Mouse (Mus musculus) forebrain, postnatal 0 days (tissue): ENCODE measurements around the gene Nr3c2. TPM values are rescaled to one million over a fixed set of nuclear protein-coding genes. Genes with fewer than 3 reads are reported as not detected.
A peak's percentile ranks its signal among the peaks of the same experiment; 100 is the strongest.

Source experiments
- ATAC-seq: fragments of 200-750 bp; cut with Nextera tagmentation; 2 replicates; pipeline ENCODE4 v1.8.0; 2017; ENCODE audit warnings: mild to moderate bottlenecking, moderate library complexity
- DNase-seq: peaks from one replicate; pipeline ENCODE4 v3.0.0-alpha.2; 2015
- H3K27ac ChIP-seq: fragments of 300-500 bp; sonication (generic); 2 replicates; pipeline ENCODE4 v1.5.1; 2014; ENCODE audit warnings: low read depth, mild to moderate bottlenecking, antibody characterized with exemption, low read length, moderate library complexity, mixed read lengths
- H3K27me3 ChIP-seq: fragments of 300-500 bp; sonication (generic); 2 replicates; pipeline ENCODE4 v1.6.1; 2014; ENCODE audit warnings: mild to moderate bottlenecking, low read length, mixed read lengths; ENCODE audit not compliant: insufficient read depth
- H3K36me3 ChIP-seq: fragments of 300-500 bp; sonication (generic); 2 replicates; pipeline ENCODE4 v1.6.1; 2014; ENCODE audit warnings: mild to moderate bottlenecking, moderate library complexity; ENCODE audit not compliant: insufficient read depth
- H3K4me1 ChIP-seq: fragments of 300-500 bp; sonication (generic); 2 replicates; pipeline ENCODE4 v1.6.1; 2014; ENCODE audit warnings: antibody characterized with exemption; ENCODE audit not compliant: insufficient read depth
- H3K4me2 ChIP-seq: fragments of 300-500 bp; sonication (generic); 2 replicates; pipeline ENCODE4 v1.6.1; 2014; ENCODE audit warnings: low read depth, mild to moderate bottlenecking, moderate library complexity
- H3K4me3 ChIP-seq: fragments of 300-500 bp; sonication (generic); 2 replicates; pipeline ENCODE4 v1.5.1; 2014; ENCODE audit warnings: low read depth, low read length, mixed read lengths
- H3K9ac ChIP-seq: fragments of 300-500 bp; sonication (generic); 2 replicates; pipeline ENCODE4 v1.6.1; 2014; ENCODE audit warnings: mild to moderate bottlenecking
- H3K9me3 ChIP-seq: fragments of 300-500 bp; sonication (generic); 2 replicates; pipeline ENCODE4 v1.6.1; 2016; ENCODE audit warnings: low read length
- CTCF ChIP-seq: sonication (generic); IDR thresholded peaks from 2 replicates; pipeline ENCODE4 v1.5.1; 2016; ENCODE audit warnings: antibody characterized with exemption, control low read depth, low read depth
- WGBS: fragments of 180-500 bp; shearing (Covaris S2); extraction: QIAGEN DNeasy Blood & Tissue Kit; methylation state at CpG from one replicate; pipeline ENCODE4 v1.1.7; 2014; 5-methylcytosine and 5-hydroxymethylcytosine counted together
- polyA plus RNA-seq: library from polyadenylated mRNA; unstranded; fragments of >200 nt; fragmentation: Nextera tagmentation; extraction: Ambion mirVana; gene quantifications from 2 replicates; pipeline ENCODE4 v1.2.1, GENCODE M21; 2015
- total RNA-seq: library from RNA; depleted of rRNA; stranded (reverse); fragments of >200 nt; gene quantifications from 2 replicates; pipeline ENCODE4 v1.2.3, GENCODE M21; 2014

Gene Nr3c2
- total and polyA plus RNA-seq, 2 experiments from 2014 or later: 10.4 to 13.4 TPM

DNA sequence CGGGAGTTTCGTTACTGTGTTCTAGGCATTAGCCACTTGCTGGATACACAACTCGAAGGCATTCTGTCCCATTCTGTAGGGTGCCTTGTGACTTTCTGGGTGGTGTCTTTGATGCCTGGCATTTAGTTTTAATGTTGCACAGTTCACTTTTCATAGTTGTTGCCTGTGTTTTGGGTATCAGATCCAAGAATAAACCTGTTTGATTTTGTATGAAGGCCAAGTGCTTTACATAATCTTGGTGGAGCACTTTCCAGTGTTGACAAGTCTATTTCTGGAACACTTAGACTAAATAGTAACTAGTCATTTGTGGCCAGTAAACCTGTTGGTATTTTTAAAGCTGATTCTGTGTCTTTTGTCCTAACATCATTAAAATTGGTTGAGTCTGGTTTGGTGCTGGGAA, 333.2 kb downstream of the Nr3c2 start:
- WGBS: 76% methylated on average over 3 of the region's 3 CpGs
- Histone ChIP-seq H3K27me3 (no peaks in the 10 kb centered on the region), H3K27ac (no peak overlapping the region), H3K9me3 (no peaks in the 10 kb centered on the region), H3K4me1 (0 out of 2 replicates have a peak, but pooled peaks cover 6% of the 10 kb centered on the region), H3K36me3 (no peaks in the 10 kb centered on the region), H3K4me3 (no peak overlapping the region), H3K9ac (no peak overlapping the region), H3K4me2 (no peak overlapping the region)
- TF ChIP-seq CTCF: no peak
- DNase-seq (no peak), ATAC-seq (0 out of 2 replicates have a peak, but pooled peaks have one; percentile 2)

DNA sequence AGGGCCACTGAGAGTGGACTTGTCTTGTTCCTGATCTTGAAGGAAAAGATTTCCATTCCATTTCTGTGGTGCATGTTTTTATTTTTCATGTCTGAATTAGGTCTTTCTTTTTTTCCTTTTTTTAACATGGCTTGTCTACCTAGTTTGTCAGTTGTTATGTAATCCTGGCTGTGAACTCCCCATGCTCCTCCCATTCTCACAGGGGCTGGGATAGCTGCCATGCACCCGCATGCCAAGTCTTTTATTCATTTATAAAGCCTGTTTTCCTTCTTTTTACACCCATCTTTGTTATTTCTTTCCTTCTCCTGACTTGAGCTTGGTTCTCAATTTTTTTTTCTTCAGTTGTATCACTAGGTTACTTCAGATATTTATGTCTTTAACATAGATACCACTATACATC, 337.5 kb downstream of the Nr3c2 start:
- ATAC-seq (no peak), DNase-seq (peak; percentile 24)
- Histone ChIP-seq H3K27ac (no peak overlapping the region), H3K9me3 (no peaks in the 10 kb centered on the region), H3K4me2 (no peak overlapping the region), H3K27me3 (no peaks in the 10 kb centered on the region), H3K9ac (no peak overlapping the region), H3K4me1 (0 out of 2 replicates have a peak, but pooled peaks cover 5% of the 10 kb centered on the region), H3K4me3 (no peak overlapping the region), H3K36me3 (no peaks in the 10 kb centered on the region)
- no peak for TF ChIP-seq CTCF
- WGBS: 42% methylated on average over 1 of the region's 1 CpGs

DNA sequence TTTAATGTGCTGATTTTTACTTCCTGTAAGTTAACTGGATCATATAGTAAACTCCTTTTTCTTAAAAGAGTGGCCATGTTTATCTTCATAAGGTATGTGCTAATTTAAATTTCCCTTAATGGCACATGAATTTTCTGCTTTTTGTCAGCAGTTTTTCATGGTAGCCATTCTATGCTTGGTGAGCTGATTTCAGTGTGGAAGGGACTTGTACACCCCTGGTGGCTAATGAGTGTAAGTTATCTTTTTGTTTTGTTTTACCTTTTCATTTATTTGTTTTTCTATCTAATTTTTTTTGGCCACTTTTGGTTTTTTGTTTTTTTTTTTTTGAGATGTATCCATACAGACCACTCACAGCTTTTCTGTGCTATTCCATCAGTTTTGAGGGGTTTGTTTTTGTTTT, 340.2 kb downstream of the Nr3c2 start:
- no peak overlapping the region for H3K9ac ChIP-seq
- ATAC-seq: no peak
- no peaks in the 10 kb centered on the region for H3K36me3 ChIP-seq

DNA sequence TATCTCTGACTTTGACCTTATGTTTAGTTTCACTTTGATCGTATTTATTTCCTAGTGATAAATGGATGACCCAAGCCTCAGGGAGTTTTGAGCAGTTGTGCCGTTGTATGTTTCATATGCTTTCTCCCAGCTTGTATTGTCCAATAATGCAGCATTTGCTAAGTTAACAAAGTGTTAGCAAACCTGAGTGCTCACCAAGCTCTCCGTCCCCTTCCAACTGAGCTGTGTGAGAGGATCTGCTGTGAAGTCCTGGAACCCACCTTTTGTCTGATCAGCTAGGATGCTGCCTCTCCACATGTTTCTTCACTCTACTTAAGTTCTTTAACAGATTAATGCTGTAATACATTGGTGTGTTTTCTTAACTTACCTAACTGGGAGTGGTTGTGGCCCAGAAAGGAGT, 342.1 kb downstream of the Nr3c2 start:
- Histone ChIP-seq H3K4me3 (no peak overlapping the region), H3K4me1 (no peaks in the 10 kb centered on the region), H3K9ac (no peak overlapping the region), H3K9me3 (no peaks in the 10 kb centered on the region), H3K4me2 (no peak overlapping the region), H3K27me3 (no peaks in the 10 kb centered on the region), H3K27ac (no peak overlapping the region), H3K36me3 (no peaks in the 10 kb centered on the region)
- DNase-seq (no peak), ATAC-seq (no peak)
- 90% methylated on average over 3 of the region's 3 CpGs for WGBS
- no peak for TF ChIP-seq CTCF

More for the DNA sequence above, 340.2 kb downstream of the Nr3c2 start:
- DNase-seq: no peak
- Histone ChIP-seq H3K9me3 (no peaks in the 10 kb centered on the region), H3K4me1 (no peaks in the 10 kb centered on the region), H3K27ac (no peak overlapping the region), H3K4me3 (no peak overlapping the region), H3K27me3 (no peaks in the 10 kb centered on the region), H3K4me2 (no peak overlapping the region)
- peak; percentile 44 for TF ChIP-seq CTCF

DNA sequence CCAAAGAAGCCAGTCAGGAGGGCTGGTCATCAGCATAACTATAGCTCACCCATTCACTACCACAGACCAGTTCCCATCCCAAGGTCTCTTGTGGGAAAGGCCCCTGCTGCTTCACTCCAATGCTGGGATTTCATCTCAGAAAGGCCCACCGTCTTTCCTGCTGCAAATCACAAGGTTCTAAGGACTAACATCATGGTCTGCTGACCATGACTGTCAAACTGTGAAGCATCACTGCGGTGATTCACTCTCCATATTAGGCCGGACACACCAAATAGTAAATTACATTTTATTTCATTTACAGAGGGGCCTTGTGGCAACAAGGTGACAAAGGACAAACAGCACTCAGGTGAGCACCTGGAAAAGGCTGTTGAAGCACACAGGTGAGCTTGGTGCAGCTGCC, 350.9 kb downstream of the Nr3c2 start:
- Histone ChIP-seq H3K9ac (no peak overlapping the region), H3K36me3 (no peaks in the 10 kb centered on the region), H3K9me3 (no peaks in the 10 kb centered on the region), H3K27me3 (no peaks in the 10 kb centered on the region), H3K27ac (no peak overlapping the region), H3K4me3 (no peak overlapping the region), H3K4me2 (no peak overlapping the region), H3K4me1 (no peaks in the 10 kb centered on the region)
- WGBS: 84% methylated on average over 3 of the region's 3 CpGs
- no peak for ATAC-seq
- TF ChIP-seq CTCF: no peak
- DNase-seq: no peak

DNA sequence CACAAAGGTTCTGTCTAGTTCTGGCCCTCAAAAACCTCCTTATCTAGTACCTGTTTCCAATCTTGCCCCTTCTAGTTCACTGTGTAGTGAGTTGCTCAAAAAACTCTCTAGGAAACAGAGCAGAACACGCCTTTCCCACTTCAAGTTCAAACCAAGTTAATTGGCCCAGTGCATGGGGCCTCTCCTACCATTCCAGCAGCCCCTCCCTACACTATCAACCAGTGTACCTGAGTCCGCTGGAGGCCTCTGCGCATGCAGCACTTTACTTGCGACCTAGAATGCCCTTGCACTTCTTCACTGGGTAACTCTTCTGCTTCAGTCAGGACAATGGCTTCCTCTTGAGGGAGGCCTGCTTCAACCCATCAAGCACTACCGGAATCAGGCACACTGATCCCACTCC, 351.9 kb downstream of the Nr3c2 start:
- no peak for TF ChIP-seq CTCF
- ATAC-seq (no peak), DNase-seq (no peak)
- Histone ChIP-seq H3K9me3 (no peaks in the 10 kb centered on the region), H3K4me2 (no peak overlapping the region), H3K4me1 (no peaks in the 10 kb centered on the region), H3K4me3 (no peak overlapping the region), H3K9ac (no peak overlapping the region), H3K36me3 (no peaks in the 10 kb centered on the region), H3K27me3 (no peaks in the 10 kb centered on the region), H3K27ac (no peak overlapping the region)
- 91% methylated on average over 5 of the region's 5 CpGs for WGBS

DNA sequence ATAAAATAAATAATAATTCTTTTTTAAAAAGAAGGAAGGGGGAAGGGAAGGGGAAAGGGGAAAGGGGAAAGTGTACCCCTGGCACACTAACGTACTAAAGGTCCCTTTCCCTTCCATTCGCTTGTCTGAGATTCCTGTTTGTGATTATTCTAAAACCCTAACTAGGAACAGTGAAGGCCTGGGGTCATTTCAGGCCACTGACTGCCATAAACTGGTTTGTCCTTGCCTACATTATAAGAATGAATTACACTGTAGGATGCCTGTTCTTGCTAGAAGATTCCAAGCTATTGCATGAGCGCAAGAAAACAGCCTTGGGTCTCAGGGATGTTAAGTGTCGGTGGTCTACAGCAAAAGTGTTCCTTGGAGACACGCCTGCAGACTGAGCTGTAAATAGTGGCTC, 355.2 kb downstream of the Nr3c2 start:
- WGBS: 82% methylated on average over 5 of the region's 5 CpGs
- H3K27me3 ChIP-seq: no peaks in the 10 kb centered on the region
- TF ChIP-seq CTCF: no peak
- no peak overlapping the region for H3K9ac ChIP-seq
- H3K36me3 ChIP-seq: no peaks in the 10 kb centered on the region
- H3K27ac ChIP-seq: no peak overlapping the region
- no peaks in the 10 kb centered on the region for H3K4me1 ChIP-seq
- no peaks in the 10 kb centered on the region for H3K9me3 ChIP-seq
- H3K4me2 ChIP-seq: no peak overlapping the region
- no peak for ATAC-seq
- DNase-seq: no peak
- H3K4me3 ChIP-seq: no peak overlapping the region
